Mouse (Mus musculus): ENCODE results near the gene Ppp2r5e. TPM values are rescaled to one million over a fixed set of nuclear protein-coding genes. Genes with fewer than 3 reads are reported as not detected.

Gene Ppp2r5e
- total and polyA plus RNA-seq, 2 experiments, result 8.2 to 19.2 TPM

DNA sequence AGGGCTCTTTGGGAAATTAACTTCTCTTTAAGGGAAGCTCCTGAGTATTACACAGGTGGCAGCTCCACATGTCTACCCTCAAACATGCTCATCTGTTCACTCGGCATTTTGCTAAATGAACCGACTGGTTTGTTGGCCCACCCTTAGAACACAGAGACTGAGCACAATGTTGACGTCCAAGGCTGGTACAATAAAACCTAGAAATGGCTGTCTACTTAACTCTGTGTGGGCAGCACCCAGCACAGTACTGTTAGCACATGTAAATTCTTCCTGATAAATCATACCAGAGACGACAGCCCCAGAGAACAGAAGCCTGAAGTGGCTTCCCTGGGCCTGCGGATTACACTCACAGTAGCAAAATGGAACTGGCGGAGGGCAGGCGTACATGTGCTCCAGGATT is 59.5 kb downstream of the Ppp2r5e start:
- no peaks in the 10 kb centered on the region for H3K27me3 ChIP-seq (ENCODE audit: control insufficient read depth, insufficient read depth, low read length)
- H3K79me2 ChIP-seq (ENCODE audit: control insufficient read depth, insufficient read depth, low read length), result peaks cover 41% of the 10 kb centered on the region
- WGBS, result 83% methylated on average over 7 of the region's 7 CpGs
- H3K36me3 ChIP-seq (ENCODE audit: control insufficient read depth, insufficient read depth, low read length), result no peaks in the 10 kb centered on the region
- DNase-seq (ENCODE audit: extremely low read depth, low read depth, low spot score), result no peak
- no peak for TF ChIP-seq POLR2A (IDR thresholded peaks at IDR 0.05; ENCODE audit: extremely low read depth, insufficient read depth, low read length)
- no peak for TF ChIP-seq CTCF (IDR thresholded peaks at IDR 0.05; ENCODE audit: low read depth, low read length)
- H3K27ac ChIP-seq (replicated peaks; ENCODE audit: insufficient read depth, low read depth, low read length), result peak overlapping the region; percentile 93
- H3K4me1 ChIP-seq (ENCODE audit: control insufficient read depth, insufficient read depth, low read length), result peaks cover 37% of the 10 kb centered on the region
- no peak overlapping the region for H3K4me3 ChIP-seq (ENCODE audit: insufficient read depth, low read depth, low read length)
- H3K9ac ChIP-seq (ENCODE audit: low read depth, low read length), result no peak overlapping the region

DNA sequence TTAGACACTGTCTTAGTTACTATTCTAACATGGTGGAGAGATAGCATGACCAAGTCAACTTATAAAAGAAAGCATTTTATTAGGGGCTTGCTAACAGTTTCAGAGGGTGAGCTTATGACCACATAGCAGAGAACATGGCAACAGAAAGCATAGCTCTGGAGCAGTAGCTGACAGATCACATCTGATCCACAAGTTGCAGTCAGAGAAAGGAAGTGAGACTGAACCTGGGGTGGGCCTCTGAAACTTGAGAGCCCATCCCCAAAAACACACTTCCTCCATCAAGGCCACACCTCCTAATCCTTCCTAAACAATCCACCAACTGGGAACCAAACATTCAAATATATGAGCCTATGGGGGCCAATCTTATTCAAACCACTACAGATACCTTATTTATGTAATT is 62.9 kb downstream of the Ppp2r5e start:
- Histone ChIP-seq H3K4me1 (ENCODE audit: control insufficient read depth, insufficient read depth, low read length) (peaks cover 42% of the 10 kb centered on the region), H3K79me2 (ENCODE audit: control insufficient read depth, insufficient read depth, low read length) (peaks cover 40% of the 10 kb centered on the region), H3K36me3 (ENCODE audit: control insufficient read depth, insufficient read depth, low read length) (no peaks in the 10 kb centered on the region), H3K4me3 (ENCODE audit: insufficient read depth, low read depth, low read length) (no peak overlapping the region), H3K27me3 (ENCODE audit: control insufficient read depth, insufficient read depth, low read length) (no peaks in the 10 kb centered on the region), H3K27ac (replicated peaks; ENCODE audit: insufficient read depth, low read depth, low read length) (no peak overlapping the region), H3K9ac (ENCODE audit: low read depth, low read length) (no peak overlapping the region)
- TF ChIP-seq CTCF (IDR thresholded peaks at IDR 0.05; ENCODE audit: low read depth, low read length) (no peak), POLR2A (IDR thresholded peaks at IDR 0.05; ENCODE audit: extremely low read depth, insufficient read depth, low read length) (no peak)
- DNase-seq (ENCODE audit: extremely low read depth, low read depth, low spot score), result no peak

DNA sequence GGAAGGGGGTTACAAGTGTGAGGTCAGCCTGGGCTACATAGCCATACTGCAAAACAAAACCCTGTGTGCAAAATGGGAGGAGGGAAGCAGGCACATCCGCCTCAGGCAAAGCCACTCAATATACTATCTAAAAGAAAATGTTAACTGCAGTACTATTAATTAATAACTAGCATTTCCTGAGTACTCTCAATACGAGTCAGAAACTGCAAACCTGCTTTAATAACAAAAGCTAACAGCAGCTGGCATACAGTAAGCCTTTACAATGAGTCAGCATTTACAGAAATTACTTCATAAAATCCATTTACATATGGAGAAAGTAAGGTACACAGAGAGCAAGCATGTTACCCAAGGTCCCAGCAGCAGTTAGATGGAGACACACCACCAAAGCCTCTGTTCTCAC is 64.2 kb downstream of the Ppp2r5e start:
- Histone ChIP-seq H3K79me2 (ENCODE audit: control insufficient read depth, insufficient read depth, low read length) (peaks cover 36% of the 10 kb centered on the region; the same call in 1 of the 2 replicates), H3K9ac (ENCODE audit: low read depth, low read length) (no peak overlapping the region), H3K36me3 (ENCODE audit: control insufficient read depth, insufficient read depth, low read length) (no peaks in the 10 kb centered on the region), H3K27ac (replicated peaks; ENCODE audit: insufficient read depth, low read depth, low read length) (no peak overlapping the region; the same call in 1 of the 2 replicates), H3K4me3 (ENCODE audit: insufficient read depth, low read depth, low read length) (no peak overlapping the region), H3K4me1 (ENCODE audit: control insufficient read depth, insufficient read depth, low read length) (peaks cover 38% of the 10 kb centered on the region), H3K27me3 (ENCODE audit: control insufficient read depth, insufficient read depth, low read length) (no peaks in the 10 kb centered on the region)
- 8% methylated on average over 2 of the region's 2 CpGs for WGBS
- DNase-seq (ENCODE audit: extremely low read depth, low read depth, low spot score), result peak; percentile 58
- TF ChIP-seq CTCF (IDR thresholded peaks at IDR 0.05; ENCODE audit: low read depth, low read length), result no peak
- no peak for TF ChIP-seq POLR2A (IDR thresholded peaks at IDR 0.05; ENCODE audit: extremely low read depth, insufficient read depth, low read length)

- Histone ChIP-seq H3K4me3 (ENCODE audit: insufficient read depth, low read depth, low read length) (no peak overlapping the region), H3K27me3 (ENCODE audit: control insufficient read depth, insufficient read depth, low read length) (no peaks in the 10 kb centered on the region), H3K9ac (ENCODE audit: low read depth, low read length) (no peak overlapping the region), H3K36me3 (ENCODE audit: control insufficient read depth, insufficient read depth, low read length) (no peaks in the 10 kb centered on the region), H3K27ac (replicated peaks; ENCODE audit: insufficient read depth, low read depth, low read length) (peak overlapping the region; percentile 61), H3K4me1 (ENCODE audit: control insufficient read depth, insufficient read depth, low read length) (peaks cover 27% of the 10 kb centered on the region), H3K79me2 (ENCODE audit: control insufficient read depth, insufficient read depth, low read length) (peaks cover 31% of the 10 kb centered on the region)
- TF ChIP-seq CTCF (IDR thresholded peaks at IDR 0.05; ENCODE audit: low read depth, low read length) (no peak), POLR2A (IDR thresholded peaks at IDR 0.05; ENCODE audit: extremely low read depth, insufficient read depth, low read length) (no peak)
- WGBS, result 59% methylated on average over 7 of the region's 7 CpGs
- peak; percentile 48 for DNase-seq (ENCODE audit: extremely low read depth, low read depth, low spot score)
Measured at GRCm38 (mm10) chr12:75528857-75529808, 66.9 kb downstream of the Ppp2r5e start.

DNA sequence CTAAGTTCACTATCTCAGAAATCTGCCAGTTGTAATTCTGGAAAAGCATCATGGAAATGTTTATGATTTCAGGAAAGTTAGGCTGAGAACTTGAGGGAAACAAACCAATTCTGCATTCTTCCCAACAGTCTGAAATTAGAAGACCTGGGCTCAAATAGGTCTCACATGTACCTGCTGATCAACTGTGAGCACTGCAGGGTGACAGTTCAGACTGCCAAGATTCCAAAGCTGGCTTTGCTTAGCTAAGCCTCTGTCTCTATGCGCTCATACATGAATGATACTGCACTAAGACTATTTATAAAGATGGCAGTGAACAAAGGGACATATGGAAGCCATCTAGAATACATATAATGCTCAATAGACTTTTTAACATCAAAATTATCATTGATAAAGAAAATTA is 67.7 kb downstream of the Ppp2r5e start:
- no peak overlapping the region for H3K27ac ChIP-seq (replicated peaks; ENCODE audit: insufficient read depth, low read depth, low read length)
- no peak overlapping the region for H3K9ac ChIP-seq (ENCODE audit: low read depth, low read length)
- H3K27me3 ChIP-seq (ENCODE audit: control insufficient read depth, insufficient read depth, low read length), result no peaks in the 10 kb centered on the region
- WGBS, result 58% methylated on average over 1 of the region's 1 CpGs
- TF ChIP-seq CTCF (IDR thresholded peaks at IDR 0.05; ENCODE audit: low read depth, low read length) (no peak), POLR2A (IDR thresholded peaks at IDR 0.05; ENCODE audit: extremely low read depth, insufficient read depth, low read length) (no peak)
- peaks cover 31% of the 10 kb centered on the region for H3K79me2 ChIP-seq (ENCODE audit: control insufficient read depth, insufficient read depth, low read length)
- H3K4me3 ChIP-seq (ENCODE audit: insufficient read depth, low read depth, low read length), result no peak overlapping the region
- no peaks in the 10 kb centered on the region for H3K36me3 ChIP-seq (ENCODE audit: control insufficient read depth, insufficient read depth, low read length)
- peak; percentile 62 for DNase-seq (ENCODE audit: extremely low read depth, low read depth, low spot score)
- peaks cover 30% of the 10 kb centered on the region for H3K4me1 ChIP-seq (ENCODE audit: control insufficient read depth, insufficient read depth, low read length)

GRCm38 (mm10) chr12:75524199-75524598 is 71.8 kb downstream of the Ppp2r5e start:
- no peak overlapping the region for H3K4me3 ChIP-seq (ENCODE audit: insufficient read depth, low read depth, low read length)
- H3K9ac ChIP-seq (ENCODE audit: low read depth, low read length), result no peak overlapping the region
- no peaks in the 10 kb centered on the region for H3K36me3 ChIP-seq (ENCODE audit: control insufficient read depth, insufficient read depth, low read length)
- no peaks in the 10 kb centered on the region for H3K27me3 ChIP-seq (ENCODE audit: control insufficient read depth, insufficient read depth, low read length)
- 90% methylated on average over 3 of the region's 3 CpGs for WGBS
- peaks cover 33% of the 10 kb centered on the region for H3K79me2 ChIP-seq (ENCODE audit: control insufficient read depth, insufficient read depth, low read length)
- H3K27ac ChIP-seq (replicated peaks; ENCODE audit: insufficient read depth, low read depth, low read length), result peak overlapping the region; percentile 4
- DNase-seq (ENCODE audit: extremely low read depth, low read depth, low spot score), result no peak
- H3K4me1 ChIP-seq (ENCODE audit: control insufficient read depth, insufficient read depth, low read length), result peaks cover 18% of the 10 kb centered on the region
- TF ChIP-seq POLR2A (IDR thresholded peaks at IDR 0.05; ENCODE audit: extremely low read depth, insufficient read depth, low read length) (no peak), CTCF (IDR thresholded peaks at IDR 0.05; ENCODE audit: low read depth, low read length) (no peak)

All from liver, adult 2 months (tissue).